Mouse (Mus musculus): ENCODE measurements around the gene Fgfr2. TPM values are rescaled to one million over a fixed set of nuclear protein-coding genes. Genes with fewer than 3 reads are reported as not detected.
"Not testable (repeated sequence)": the region's sequence is repeated elsewhere in the genome, so short reads cannot be mapped to it uniquely, and the experiment has no call there.

Fgfr2 gene
- polyA plus RNA-seq, 1 experiment from 2014 or later, result 67.0 TPM

GRCm38 (mm10) chr7:131057918-131058317 lies 2065.2 kb downstream of the Fgfr2 start:
- H3K9me3 ChIP-seq; H3K36me3 ChIP-seq; H3K27me3 ChIP-seq (replicated peaks); ATAC-seq; H3K4me1 ChIP-seq (replicated peaks); H3K27ac ChIP-seq; H3K4me3 ChIP-seq (replicated peaks); H3K9ac ChIP-seq; H3K4me2 ChIP-seq (replicated peaks): not testable (repeated sequence)
- 84% methylated on average over 9 of the region's 9 CpGs for WGBS

- Histone ChIP-seq H3K4me1 (replicated peaks) (no peaks in the 10 kb centered on the region), H3K9me3 (no peaks in the 10 kb centered on the region), H3K27ac (no peak overlapping the region), H3K9ac (no peak overlapping the region), H3K4me2 (replicated peaks) (no peak overlapping the region), H3K36me3 (no peaks in the 10 kb centered on the region), H3K4me3 (replicated peaks) (no peak overlapping the region), H3K27me3 (replicated peaks) (no peaks in the 10 kb centered on the region)
- no peak for ATAC-seq
These were observed 2068.3 kb downstream of the Fgfr2 start for GRCm38 (mm10) chr7:131054808-131055370.

GRCm38 (mm10) chr7:131049829-131050228 lies 2073.3 kb downstream of the Fgfr2 start:
- 89% methylated on average over 8 of the region's 8 CpGs for WGBS
- H3K36me3 ChIP-seq; H3K4me1 ChIP-seq (replicated peaks); H3K4me3 ChIP-seq (replicated peaks); H3K27me3 ChIP-seq (replicated peaks); ATAC-seq; H3K4me2 ChIP-seq (replicated peaks); H3K9me3 ChIP-seq; H3K9ac ChIP-seq; H3K27ac ChIP-seq: not testable (repeated sequence)

GRCm38 (mm10) chr7:131045258-131045835 lies 2077.8 kb downstream of the Fgfr2 start:
- not testable (repeated sequence) for H3K4me3 ChIP-seq (replicated peaks); H3K9me3 ChIP-seq; H3K27ac ChIP-seq; H3K4me1 ChIP-seq (replicated peaks); H3K36me3 ChIP-seq; H3K4me2 ChIP-seq (replicated peaks); H3K27me3 ChIP-seq (replicated peaks); H3K9ac ChIP-seq
- WGBS, result 33% methylated on average over 3 of the region's 3 CpGs
- 0 out of 2 replicates have a peak, but pooled peaks have one; percentile 17 for ATAC-seq

GRCm38 (mm10) chr7:131042657-131043056 lies 2080.5 kb downstream of the Fgfr2 start:
- Histone ChIP-seq H3K9ac (no peak overlapping the region), H3K9me3 (no peaks in the 10 kb centered on the region), H3K4me1 (replicated peaks) (no peaks in the 10 kb centered on the region), H3K4me3 (replicated peaks) (no peak overlapping the region), H3K4me2 (replicated peaks) (no peak overlapping the region), H3K27ac (no peak overlapping the region), H3K36me3 (no peaks in the 10 kb centered on the region), H3K27me3 (replicated peaks) (no peaks in the 10 kb centered on the region)
- 67% methylated on average over 1 of the region's 1 CpGs for WGBS
- no peak for ATAC-seq

- not testable (repeated sequence) for ATAC-seq; H3K27me3 ChIP-seq (replicated peaks); H3K9ac ChIP-seq; H3K4me3 ChIP-seq (replicated peaks); H3K27ac ChIP-seq; H3K4me2 ChIP-seq (replicated peaks); H3K36me3 ChIP-seq; H3K4me1 ChIP-seq (replicated peaks); H3K9me3 ChIP-seq
- WGBS, result 87% methylated on average over 8 of the region's 8 CpGs
These were observed 2082.4 kb downstream of the Fgfr2 start for GRCm38 (mm10) chr7:131040760-131041159.

GRCm38 (mm10) chr7:131037083-131037482 lies 2086.1 kb downstream of the Fgfr2 start:
- H3K4me3 ChIP-seq (replicated peaks), result no peak overlapping the region
- WGBS, result 62% methylated on average over 2 of the region's 2 CpGs
- no peak overlapping the region for H3K27ac ChIP-seq
- H3K4me1 ChIP-seq (replicated peaks), result no peaks in the 10 kb centered on the region
- no peaks in the 10 kb centered on the region for H3K27me3 ChIP-seq (replicated peaks)
- ATAC-seq, result peak; percentile 65
- no peaks in the 10 kb centered on the region for H3K36me3 ChIP-seq
- H3K4me2 ChIP-seq (replicated peaks), result no peak overlapping the region
- no peaks in the 10 kb centered on the region for H3K9me3 ChIP-seq
- H3K9ac ChIP-seq, result no peak overlapping the region

- Histone ChIP-seq H3K27ac (no peak overlapping the region), H3K4me1 (replicated peaks) (no peaks in the 10 kb centered on the region), H3K36me3 (no peaks in the 10 kb centered on the region), H3K4me3 (replicated peaks) (no peak overlapping the region), H3K27me3 (replicated peaks) (no peaks in the 10 kb centered on the region), H3K4me2 (replicated peaks) (no peak overlapping the region), H3K9me3 (no peaks in the 10 kb centered on the region), H3K9ac (no peak overlapping the region)
- no peak for ATAC-seq
- 73% methylated on average over 3 of the region's 3 CpGs for WGBS
These were observed 2086.8 kb downstream of the Fgfr2 start for GRCm38 (mm10) chr7:131036396-131036795.

- WGBS, result 40% methylated on average over 5 of the region's 5 CpGs
- H3K9me3 ChIP-seq, result no peaks in the 10 kb centered on the region
- peak within 1 kb of the TSS; percentile 34 for H3K4me2 ChIP-seq (replicated peaks)
- H3K27ac ChIP-seq, result no peak within 1 kb of the TSS
- ATAC-seq, result peak; percentile 84
- H3K9ac ChIP-seq, result no peak within 1 kb of the TSS
- no peaks in the 10 kb centered on the region for H3K36me3 ChIP-seq
- H3K4me1 ChIP-seq (replicated peaks), result no peaks in the 10 kb centered on the region
- H3K4me3 ChIP-seq (replicated peaks), result peak within 1 kb of the TSS; percentile 22
- no peaks in the 10 kb centered on the region for H3K27me3 ChIP-seq (replicated peaks)
These were observed 2091.4 kb downstream of the Fgfr2 start, which contains the start of gene Dmbt1 for GRCm38 (mm10) chr7:131031755-131032154. Dmbt1 (plus strand) TSS chr7:131032053.

- no peaks in the 10 kb centered on the region for H3K9me3 ChIP-seq
- H3K4me1 ChIP-seq (replicated peaks), result 0 out of 2 replicates have a peak, but pooled peaks cover 4% of the 10 kb centered on the region
- H3K27me3 ChIP-seq (replicated peaks), result no peaks in the 10 kb centered on the region
- no peak overlapping the region for H3K4me3 ChIP-seq (replicated peaks)
- no peaks in the 10 kb centered on the region for H3K36me3 ChIP-seq
- 55% methylated on average over 1 of the region's 1 CpGs for WGBS
- H3K27ac ChIP-seq, result no peak overlapping the region
- no peak overlapping the region for H3K4me2 ChIP-seq (replicated peaks)
- ATAC-seq, result peak; percentile 68
- no peak overlapping the region for H3K9ac ChIP-seq
These were observed 2095.6 kb downstream of the Fgfr2 start for GRCm38 (mm10) chr7:131027557-131027956.

- peak; percentile 52 for ATAC-seq
- no peaks in the 10 kb centered on the region for H3K9me3 ChIP-seq
- no peak overlapping the region for H3K27ac ChIP-seq
- no peak overlapping the region for H3K9ac ChIP-seq
- WGBS, result 21% methylated on average over 1 of the region's 1 CpGs
- no peaks in the 10 kb centered on the region for H3K27me3 ChIP-seq (replicated peaks)
- no peak overlapping the region for H3K4me3 ChIP-seq (replicated peaks)
- no peak overlapping the region for H3K4me2 ChIP-seq (replicated peaks)
- H3K4me1 ChIP-seq (replicated peaks), result 0 out of 2 replicates have a peak, but pooled peaks cover 4% of the 10 kb centered on the region
- H3K36me3 ChIP-seq, result no peaks in the 10 kb centered on the region
These were observed 2098.3 kb downstream of the Fgfr2 start for GRCm38 (mm10) chr7:131024807-131025206.

- 80% methylated on average over 2 of the region's 2 CpGs for WGBS
- no peaks in the 10 kb centered on the region for H3K27me3 ChIP-seq (replicated peaks)
- no peak overlapping the region for H3K27ac ChIP-seq
These were observed 2104.0 kb downstream of the Fgfr2 start for GRCm38 (mm10) chr7:131019181-131019580.

GRCm38 (mm10) chr7:131011901-131012300 lies 2111.2 kb downstream of the Fgfr2 start:
- H3K4me1 ChIP-seq (replicated peaks), result no peaks in the 10 kb centered on the region; the same call in 1 of the 2 replicates
- ATAC-seq, result peak; percentile 45; the same call in 1 of the 2 replicates
- WGBS, result 54% methylated on average over 1 of the region's 1 CpGs

More at GRCm38 (mm10) chr7:131019181-131019580, 2104.0 kb downstream of the Fgfr2 start:
- no peaks in the 10 kb centered on the region for H3K9me3 ChIP-seq
- H3K9ac ChIP-seq, result no peak overlapping the region
- ATAC-seq, result no peak
- H3K36me3 ChIP-seq, result no peaks in the 10 kb centered on the region
- H3K4me2 ChIP-seq (replicated peaks), result no peak overlapping the region
- H3K4me1 ChIP-seq (replicated peaks), result no peaks in the 10 kb centered on the region
- no peak overlapping the region for H3K4me3 ChIP-seq (replicated peaks)

More at GRCm38 (mm10) chr7:131011901-131012300, 2111.2 kb downstream of the Fgfr2 start:
- Histone ChIP-seq H3K27ac (no peak overlapping the region), H3K9me3 (no peaks in the 10 kb centered on the region), H3K4me2 (replicated peaks) (no peak overlapping the region), H3K36me3 (no peaks in the 10 kb centered on the region), H3K9ac (no peak overlapping the region), H3K27me3 (replicated peaks) (no peaks in the 10 kb centered on the region), H3K4me3 (replicated peaks) (no peak overlapping the region)
